Mouse (Mus musculus): ENCODE data around the gene Rhcg.

Gene Rhcg

GRCm38 (mm10) chr7:79552702-79553101, 64.8 kb downstream of the Rhcg start:
- peak; percentile 70 for DNase-seq (ENCODE audit: low read depth, low spot score)

GRCm38 (mm10) chr7:79548893-79549555, 68.4 kb downstream of the Rhcg start:
- DNase-seq (ENCODE audit: low read depth, low spot score) = no peak

- DNase-seq (ENCODE audit: low read depth, low spot score) = peak; percentile 91
These were observed 70.4 kb downstream of the Rhcg start for GRCm38 (mm10) chr7:79547092-79547491.

GRCm38 (mm10) chr7:79545066-79545400, 72.4 kb downstream of the Rhcg start:
- DNase-seq (ENCODE audit: low read depth, low spot score) = no peak

GRCm38 (mm10) chr7:79544281-79545065, 73.0 kb downstream of the Rhcg start:
- peak; percentile 46 for DNase-seq (ENCODE audit: low read depth, low spot score)

Data from R1 (cell line).